Mouse (Mus musculus) gastrocnemius, adult 2 months (tissue): Measurements from ENCODE around the gene Ndufs8. TPM values are rescaled to one million over a fixed set of nuclear protein-coding genes. Genes with fewer than 3 reads are reported as not detected.
A peak's percentile ranks its signal among the peaks of the same experiment; 100 is the strongest.
"Not testable (repeated sequence)": the region's sequence is repeated elsewhere in the genome, so short reads cannot be mapped to it uniquely, and the experiment has no call there.

ENCODE experiments used
- DNase-seq: peaks from one replicate; pipeline ENCODE4 v3.0.0; 2022
- H3K27ac ChIP-seq: fragments of 200-600 bp; 2 replicates; pipeline ENCODE4 v1.8.1; 2022; ENCODE audit warnings: mild to moderate bottlenecking
- H3K4me3 ChIP-seq: fragments of 200-600 bp; 2 replicates; pipeline ENCODE4 v1.8.1; 2022; ENCODE audit warnings: mild to moderate bottlenecking, moderate library complexity
- CTCF ChIP-seq: fragments of 200-600 bp; IDR thresholded peaks from 2 replicates; pipeline ENCODE4 v1.8.1; 2022; ENCODE audit warnings: antibody characterized with exemption, mild to moderate bottlenecking, moderate library complexity
- intact Hi-C: fragments of 180-260 bp; cut with DNase I; formaldehyde crosslinking; loops from one replicate; pipeline ENCODE4 v1.15.1; 2025
- long read RNA-seq, 2 experiments: library from polyadenylated mRNA; stranded (forward); transcript quantifications; one replicate each; pipeline ENCODE4 v2.0.0; 2021
- total RNA-seq, 2 experiments: library from RNA; stranded (reverse); gene quantifications; 2 replicates each; pipeline ENCODE4 v1.2.3; 2021

The Ndufs8 gene
- 100 to 1,000 TPM; 211 to 334 TPM for total RNA-seq
- long read RNA-seq, experiment 1, transcript Ndufs8-205 (7 exons, 780 nt), result major isoform, 255 of 379 reads
- long read RNA-seq, experiment 1, transcript Ndufs8-203 (7 exons, 977 nt), result minor isoform, 6 of 379 reads
- long read RNA-seq, experiment 1, transcript Ndufs8-201 (7 exons, 983 nt), result minor isoform, 82 of 379 reads
- long read RNA-seq, experiment 1, partial matches to known transcripts, result 30 of 379 reads
- long read RNA-seq, experiment 1, other reads (novel, unspliced or antisense), result 6 of 379 reads
- long read RNA-seq, experiment 2, transcript Ndufs8-201 (7 exons, 983 nt), result minor isoform, 71 of 379 reads
- long read RNA-seq, experiment 2, transcript Ndufs8-205 (7 exons, 780 nt), result major isoform, 270 of 379 reads
- long read RNA-seq, experiment 2, partial matches to known transcripts, result 25 of 379 reads
- long read RNA-seq, experiment 2, other reads (novel, unspliced or antisense), result 8 of 379 reads

- Histone ChIP-seq H3K27ac (peak within 1 kb of the TSS; percentile 99), H3K4me3 (peak within 1 kb of the TSS; percentile 78)
- DNase-seq, result peak; percentile 93
- TF ChIP-seq CTCF, result no peak
- intact Hi-C loops, result loop anchor here (5.0 kb wide), 2 partner anchors 60 to 140 kb away; partner anchors contain the start of gene Chka
These were observed at the start of gene Ndufs8 for GRCm38 (mm10) chr19:3912337-3913204. Ndufs8 (minus strand) TSS chr19:3912774.

GRCm38 (mm10) chr19:3961805-3962204 lies 49.2 kb upstream of the Ndufs8 start:
- intact Hi-C loops, H3K27ac ChIP-seq, DNase-seq, H3K4me3 ChIP-seq: not testable (repeated sequence)

GRCm38 (mm10) chr19:3960211-3960610 lies 47.6 kb upstream of the Ndufs8 start:
- TF ChIP-seq CTCF, result no peak
- Histone ChIP-seq H3K27ac (no peak overlapping the region), H3K4me3 (no peak overlapping the region)
- DNase-seq, result no peak
- intact Hi-C loops, result no loop called here

- no peak for TF ChIP-seq CTCF
- Histone ChIP-seq H3K27ac (no peak overlapping the region), H3K4me3 (no peak overlapping the region)
- intact Hi-C loops, result no loop called here
- no peak for DNase-seq
These were observed 46.5 kb upstream of the Ndufs8 start for GRCm38 (mm10) chr19:3959030-3959429.

- no peak for TF ChIP-seq CTCF
- intact Hi-C loops, result no loop called here
- DNase-seq, result no peak
- no peak within 1 kb of the TSS for H3K4me3 ChIP-seq
- H3K27ac ChIP-seq, result no peak within 1 kb of the TSS
These were observed 45.9 kb upstream of the Ndufs8 start, which contains the start of gene Aldh3b3 for GRCm38 (mm10) chr19:3958470-3958869. Aldh3b3 (plus strand) TSS chr19:3958645.

- H3K27ac ChIP-seq, DNase-seq, intact Hi-C loops, H3K4me3 ChIP-seq: not testable (repeated sequence)
These were observed 44.9 kb upstream of the Ndufs8 start for GRCm38 (mm10) chr19:3957296-3958036.

- TF ChIP-seq CTCF, result no peak
- intact Hi-C loops, result no loop called here
- H3K27ac ChIP-seq, result no peak overlapping the region
These were observed 43.2 kb upstream of the Ndufs8 start for GRCm38 (mm10) chr19:3955804-3956203.

GRCm38 (mm10) chr19:3955033-3955432 lies 42.5 kb upstream of the Ndufs8 start:
- intact Hi-C loops, result no loop called here

More at GRCm38 (mm10) chr19:3955804-3956203, 43.2 kb upstream of the Ndufs8 start:
- no peak overlapping the region for H3K4me3 ChIP-seq
- DNase-seq, result no peak

GRCm38 (mm10) chr19:3952099-3952498 lies 39.5 kb upstream of the Ndufs8 start:
- peak; percentile 2 for DNase-seq
- Histone ChIP-seq H3K4me3 (no peak overlapping the region), H3K27ac (no peak overlapping the region)
- TF ChIP-seq CTCF, result no peak
- intact Hi-C loops, result no loop called here

More at GRCm38 (mm10) chr19:3955033-3955432, 42.5 kb upstream of the Ndufs8 start:
- no peak for TF ChIP-seq CTCF
- Histone ChIP-seq H3K4me3 (no peak overlapping the region), H3K27ac (no peak overlapping the region)
- DNase-seq, result no peak

GRCm38 (mm10) chr19:3951461-3951860 lies 38.9 kb upstream of the Ndufs8 start:
- intact Hi-C loops, result no loop called here
- Histone ChIP-seq H3K27ac (no peak overlapping the region), H3K4me3 (no peak overlapping the region)
- DNase-seq, result peak; percentile 1
- no peak for TF ChIP-seq CTCF

- no peak for TF ChIP-seq CTCF
- DNase-seq, result peak; percentile 7
- Histone ChIP-seq H3K27ac (no peak overlapping the region), H3K4me3 (no peak overlapping the region)
- intact Hi-C loops, result no loop called here
These were observed 37.8 kb upstream of the Ndufs8 start for GRCm38 (mm10) chr19:3950331-3950730.

GRCm38 (mm10) chr19:3948546-3948945 lies 36.0 kb upstream of the Ndufs8 start:
- TF ChIP-seq CTCF, result no peak
- Histone ChIP-seq H3K4me3 (no peak overlapping the region), H3K27ac (no peak overlapping the region)
- peak; percentile 13 for DNase-seq
- intact Hi-C loops, result no loop called here
